Mouse (Mus musculus) ES-E14 (cell line): ENCODE measurements at regions not wholly inside any gene's neighbourhood (a gene's known extent, or its start where the extent isn't known, plus 50 kb on each side); places are given as distances from the start of the nearest gene placed in this dataset.

Experiments used
- CHD2 ChIP-seq: IDR thresholded peaks from 2 replicates; pipeline ENCODE4 v1.6.1; 2014; ENCODE audit warnings: mild to moderate bottlenecking, low read depth, low read length, inconsistent platforms
- HCFC1 ChIP-seq: IDR thresholded peaks from 2 replicates; pipeline ENCODE4 v1.6.1; 2012; ENCODE audit warnings: low read length, inconsistent platforms, borderline replicate concordance; ENCODE audit not compliant: insufficient read depth
- MAFK ChIP-seq: IDR thresholded peaks from 2 replicates; pipeline ENCODE4 v1.6.1; 2014; ENCODE audit warnings: mild to moderate bottlenecking, low read depth, low read length, inconsistent platforms; ENCODE audit not compliant: insufficient read depth
- ZC3H11A ChIP-seq: IDR thresholded peaks from 2 replicates; pipeline ENCODE4 v1.6.1; 2012; ENCODE audit warnings: low read depth, mild to moderate bottlenecking, inconsistent platforms, low read length, borderline replicate concordance
- ZNF384 ChIP-seq: IDR thresholded peaks from 2 replicates; pipeline ENCODE4 v1.6.1; 2012; ENCODE audit warnings: low read depth, low read length, inconsistent platforms

- TF ChIP-seq ZNF384 (no peak), CHD2 (no peak), MAFK (no peak), ZC3H11A (no peak), HCFC1 (no peak)
Observed at GRCm38 (mm10) chr3:8288437-8288836, 1321.4 kb downstream of the Zfp704 start.
